Mouse (Mus musculus): ENCODE measurements at regions not wholly inside any gene's neighbourhood (a gene's known extent, or its start where the extent isn't known, plus 50 kb on each side); places are given as distances from the start of the nearest gene placed in this dataset.
"Not testable (repeated sequence)": the region's sequence is repeated elsewhere in the genome, so short reads cannot be mapped to it uniquely, and the experiment has no call there.

DNA sequence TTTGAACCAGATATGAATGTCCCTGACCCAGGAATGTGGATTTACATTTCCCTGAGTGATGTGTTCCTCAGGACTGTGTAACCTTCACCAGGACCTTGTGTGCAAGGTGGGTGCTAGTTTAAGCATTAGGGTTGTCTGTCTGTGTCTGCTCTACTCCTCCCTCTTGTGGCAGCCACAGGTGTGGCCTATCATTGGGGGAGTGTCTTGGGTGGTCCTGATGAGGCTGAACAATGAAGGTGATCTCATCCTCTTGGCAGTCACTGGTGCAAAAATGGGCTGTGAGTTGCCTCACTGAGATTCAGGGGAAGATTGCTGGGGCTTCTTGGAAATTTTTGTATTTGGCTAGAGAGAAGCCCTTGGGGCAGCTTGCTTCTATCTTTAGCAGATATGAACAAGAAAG lies 179.4 kb upstream of the Ube2e1 start:
- DNase-seq (ENCODE audit: low read depth, low spot score) = no peak

DNA sequence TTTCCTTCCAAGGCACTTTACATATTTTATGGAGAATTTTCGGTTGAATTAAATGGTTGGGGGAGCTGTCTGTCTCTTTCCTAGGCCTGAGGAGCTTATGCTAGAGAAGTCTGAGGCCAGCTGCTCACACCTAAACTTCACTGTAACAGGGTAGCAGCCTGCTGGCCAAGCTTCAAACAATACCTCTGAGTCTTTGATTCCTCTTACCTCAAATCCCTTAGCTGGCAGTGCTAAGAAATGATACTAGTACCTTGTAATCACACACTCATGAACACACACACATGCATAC lies 176.6 kb upstream of the Ube2e1 start:
- no peak for DNase-seq (ENCODE audit: low read depth, low spot score)

GRCm38 (mm10) chr14:18507582-18508358 lies 176.1 kb upstream of the Ube2e1 start:
- no peak for DNase-seq (ENCODE audit: low read depth, low spot score)

GRCm38 (mm10) chr14:18506168-18506567 lies 174.5 kb upstream of the Ube2e1 start:
- DNase-seq (ENCODE audit: low read depth, low spot score) = peak; percentile 8

DNA sequence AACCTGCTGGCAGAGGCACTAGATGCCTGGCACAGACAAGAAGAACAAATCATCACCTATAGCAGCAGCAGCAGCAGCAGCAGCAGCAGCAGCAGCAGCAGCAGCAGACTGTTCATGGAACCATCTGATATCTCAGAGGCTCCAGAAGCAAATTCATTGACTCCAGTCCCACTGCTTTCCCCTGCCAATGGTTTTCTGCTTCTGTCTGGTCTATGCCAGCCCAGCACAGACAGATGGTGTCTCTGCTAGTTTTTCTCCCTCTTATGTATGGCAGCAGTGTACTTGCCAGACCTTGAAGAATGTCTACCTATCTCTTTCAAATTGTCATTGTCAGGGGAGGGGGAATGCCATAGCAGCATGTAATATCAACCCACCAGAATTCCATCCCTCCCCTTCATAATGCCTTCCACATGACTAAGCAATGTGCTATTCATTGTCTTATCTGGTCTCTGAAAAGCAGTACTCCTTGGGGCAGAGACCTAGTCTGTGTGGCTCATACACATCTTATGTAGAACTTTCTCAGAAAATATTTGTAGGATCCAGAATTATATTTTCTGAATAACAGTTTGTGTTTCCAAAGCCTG lies 168.7 kb upstream of the Ube2e1 start:
- no peak for DNase-seq (ENCODE audit: low read depth, low spot score)

GRCm38 (mm10) chr14:18494048-18494447 lies 162.4 kb upstream of the Ube2e1 start:
- DNase-seq (ENCODE audit: low read depth, low spot score) = no peak

DNA sequence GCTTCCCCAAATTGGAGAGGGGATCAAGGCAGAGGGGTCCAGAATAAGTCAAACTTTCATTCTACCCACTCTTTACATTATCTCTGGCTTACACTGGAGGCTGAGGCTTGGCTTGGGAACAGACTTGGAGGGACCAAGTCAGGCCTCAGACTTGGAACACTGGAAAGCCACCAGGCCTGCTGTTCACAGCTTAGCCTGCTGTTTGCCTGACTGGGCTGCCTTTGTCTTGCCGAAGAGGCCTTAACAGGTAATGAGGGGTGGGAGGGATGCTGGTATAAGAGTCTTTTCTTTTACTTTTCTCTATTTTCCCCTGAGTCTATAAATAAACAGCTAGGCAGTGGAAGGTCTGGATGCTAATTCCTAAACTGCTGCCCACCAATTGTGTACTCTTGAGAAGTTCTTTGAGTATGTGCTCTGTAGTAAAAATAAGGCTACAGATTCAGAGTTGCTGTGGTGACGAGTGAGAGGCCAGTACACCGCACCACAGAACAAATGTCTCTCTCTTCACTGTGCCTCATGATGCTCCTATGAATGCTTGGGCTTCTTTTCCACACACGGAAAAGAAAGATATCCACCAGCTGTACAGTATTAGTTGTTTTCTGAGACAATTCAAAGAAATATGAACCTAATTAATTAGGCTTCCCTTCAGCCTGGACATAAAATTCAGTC lies 154.6 kb upstream of the Ube2e1 start:
- no peak for DNase-seq (ENCODE audit: low read depth, low spot score)

- DNase-seq (ENCODE audit: low read depth, low spot score) = no peak
Observed at GRCm38 (mm10) chr14:18485526-18485925, 153.9 kb upstream of the Ube2e1 start.

GRCm38 (mm10) chr14:18476795-18477320 lies 145.2 kb upstream of the Ube2e1 start:
- DNase-seq (ENCODE audit: low read depth, low spot score) = no peak

DNA sequence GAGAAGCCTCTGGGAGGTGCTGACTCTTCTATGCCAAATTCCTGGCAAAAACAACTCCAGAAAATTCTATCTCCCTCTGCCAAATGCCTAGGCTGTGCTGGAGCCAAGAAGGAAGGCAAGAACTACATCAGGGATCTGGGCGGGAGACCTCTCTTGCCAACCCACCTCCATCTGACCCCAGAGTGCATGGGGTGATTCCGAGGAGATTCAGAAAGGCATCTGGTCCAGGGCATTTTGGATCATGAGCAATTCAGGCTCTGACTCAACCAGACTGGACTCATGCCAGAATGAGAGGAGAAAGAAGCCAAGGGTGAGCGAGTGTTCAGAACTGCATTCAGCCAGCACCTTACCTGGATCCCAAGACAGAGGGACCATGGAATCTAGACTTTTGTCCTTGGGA lies 137.0 kb upstream of the Ube2e1 start:
- no peak for DNase-seq (ENCODE audit: low read depth, low spot score)

DNA sequence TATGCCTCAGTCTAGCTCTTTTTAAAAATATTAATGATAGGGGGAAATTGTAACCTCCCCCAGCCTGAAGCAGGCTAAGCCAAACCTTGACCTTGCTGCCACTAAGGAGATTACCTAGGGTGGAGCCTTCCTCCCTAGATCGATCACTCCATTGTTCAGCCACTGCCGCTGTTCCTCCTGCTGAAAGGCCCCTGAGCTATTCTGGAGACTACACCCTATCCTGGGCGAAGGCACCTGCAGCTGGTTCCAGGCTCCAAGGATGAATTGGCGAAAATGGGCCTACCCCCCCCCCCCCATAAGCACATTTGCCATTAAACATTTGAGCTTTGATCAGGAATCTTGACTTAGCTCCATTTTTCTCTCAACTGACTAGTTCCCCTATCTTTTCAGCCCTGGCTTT lies 135.2 kb upstream of the Ube2e1 start:
- DNase-seq (ENCODE audit: low read depth, low spot score) = not testable (repeated sequence)

DNA sequence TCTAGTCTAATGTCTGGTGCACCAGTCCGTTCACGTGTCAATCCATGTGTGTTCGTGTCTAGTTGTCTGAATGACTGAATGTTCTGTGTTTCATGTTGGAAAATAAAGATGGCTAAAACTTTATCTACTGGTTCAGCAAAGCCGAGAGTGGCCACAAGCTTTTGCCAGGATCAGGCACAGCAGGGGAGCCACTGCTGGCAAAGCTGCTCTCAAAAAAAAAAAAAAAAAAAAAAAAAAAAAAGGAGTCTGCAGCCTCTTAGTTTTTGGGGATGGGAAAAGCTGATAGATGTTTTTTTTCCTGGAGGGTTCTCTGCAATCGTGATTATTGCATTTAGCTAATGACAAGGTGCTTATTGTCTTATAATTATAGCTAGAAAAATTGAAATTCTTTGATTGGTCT lies 132.5 kb upstream of the Ube2e1 start:
- DNase-seq (ENCODE audit: low read depth, low spot score) = not testable (repeated sequence)

DNA sequence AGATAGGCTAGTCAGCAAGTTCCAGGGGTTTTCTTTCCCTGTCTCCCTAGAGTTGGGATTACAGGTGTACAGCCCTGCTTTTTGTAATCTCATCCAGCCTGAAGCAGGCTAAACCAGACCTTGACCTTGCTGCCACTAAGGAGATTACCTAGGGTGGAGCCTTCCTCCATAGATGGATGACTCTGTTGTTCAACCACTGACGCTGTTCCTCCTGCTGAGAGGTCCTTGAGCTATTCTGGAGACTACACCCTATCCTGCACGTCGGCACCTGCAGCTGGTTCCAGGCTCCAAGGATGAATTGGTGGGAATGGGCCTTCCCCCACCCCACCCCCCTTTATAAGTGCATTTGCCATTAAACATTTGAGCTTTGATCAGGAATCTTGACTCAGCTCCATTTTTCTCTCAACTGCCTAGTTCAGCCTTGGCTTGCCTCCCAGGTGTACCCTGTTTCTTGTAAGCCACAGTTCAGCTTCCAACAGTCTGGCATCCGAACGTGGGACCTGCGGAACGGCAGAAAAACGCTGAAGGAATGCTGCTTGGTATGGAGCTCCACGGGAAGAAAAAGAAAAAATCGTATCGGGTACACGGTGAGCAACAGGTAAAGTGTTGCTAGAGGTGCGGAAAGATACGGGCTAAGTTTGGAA lies 131.7 kb upstream of the Ube2e1 start:
- peak; percentile 22 for DNase-seq (ENCODE audit: low read depth, low spot score)

DNA sequence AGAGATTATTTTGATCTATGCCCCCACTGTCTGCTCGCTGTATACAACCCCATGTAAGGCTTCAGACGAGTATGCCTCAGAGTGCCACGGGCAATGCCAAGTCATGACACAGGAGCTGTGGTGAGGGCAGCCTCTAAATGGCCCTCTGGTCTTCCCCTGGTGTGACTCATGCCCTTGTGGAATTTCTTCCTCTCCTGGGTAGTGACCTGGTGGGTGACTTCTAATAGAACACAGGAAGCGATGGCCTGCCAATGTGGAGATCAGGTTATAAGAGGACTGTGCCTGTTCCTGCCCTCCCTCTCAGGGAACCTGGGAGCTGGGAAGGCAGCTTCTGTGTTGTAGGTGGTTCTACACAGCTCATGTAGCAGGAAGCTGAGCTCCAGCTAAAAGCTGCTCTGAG lies 130.7 kb upstream of the Ube2e1 start:
- DNase-seq (ENCODE audit: low read depth, low spot score) = no peak

DNA sequence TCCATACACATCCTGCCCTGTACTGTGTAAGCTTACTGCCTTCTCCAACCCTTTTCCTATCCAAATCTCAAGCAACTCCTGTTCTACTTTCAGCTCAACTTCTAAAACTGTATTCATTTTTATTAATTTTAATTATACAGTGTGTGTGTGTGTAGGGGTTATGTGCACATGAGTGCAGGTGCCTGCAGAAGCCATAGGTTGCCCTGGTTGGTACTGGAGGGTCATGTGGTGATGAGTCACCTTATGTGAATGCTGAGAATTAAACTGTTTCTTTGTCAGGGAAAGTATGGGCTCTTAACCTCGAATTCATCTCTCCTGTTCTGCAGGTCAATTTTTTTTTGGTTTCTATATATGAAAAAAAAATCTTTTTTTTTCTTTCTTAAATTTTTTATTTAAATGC lies 117.0 kb upstream of the Ube2e1 start:
- no peak for DNase-seq (ENCODE audit: low read depth, low spot score)

- no peak for DNase-seq (ENCODE audit: low read depth, low spot score)
Observed at GRCm38 (mm10) chr14:18444492-18444891, 112.8 kb upstream of the Ube2e1 start.

DNA sequence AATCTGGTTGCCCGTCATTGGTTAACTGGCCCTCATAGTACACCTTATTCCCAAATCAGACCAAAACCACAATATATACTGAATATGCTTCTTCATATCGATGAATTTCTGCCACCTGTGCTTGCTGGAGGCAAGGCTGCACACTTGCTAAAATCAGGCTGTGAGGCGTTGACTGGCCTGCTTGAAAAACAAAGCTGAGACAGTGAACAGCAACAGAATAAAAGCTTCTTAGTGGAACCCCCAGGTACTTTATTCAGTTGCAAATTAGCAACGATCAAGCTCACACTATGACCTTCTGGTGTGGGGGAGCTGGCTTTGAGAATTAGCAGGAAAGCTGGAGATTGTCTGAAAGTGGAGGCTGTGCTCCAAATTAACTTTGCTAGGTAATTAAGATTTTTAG lies 97.3 kb upstream of the Ube2e1 start:
- not testable (repeated sequence) for DNase-seq (ENCODE audit: low read depth, low spot score)

DNA sequence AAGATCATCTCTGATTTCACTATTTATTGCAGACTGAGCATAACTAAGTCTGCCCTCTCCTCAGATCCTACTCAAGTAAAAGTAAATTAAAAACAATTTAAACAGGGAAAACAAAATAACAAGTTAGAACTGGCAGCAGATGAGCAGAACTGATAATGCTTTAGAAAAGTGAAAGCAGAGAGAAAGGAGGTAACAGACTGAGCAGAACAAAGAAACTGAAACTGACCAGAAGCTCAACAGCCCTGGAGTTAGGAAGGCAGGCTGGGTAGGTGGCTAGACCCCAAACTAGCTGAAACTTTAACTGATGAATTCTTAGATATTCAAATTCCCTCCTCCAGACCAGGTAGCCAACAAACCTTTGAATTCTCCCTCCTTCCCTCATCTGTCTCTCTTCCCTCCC lies 94.2 kb upstream of the Ube2e1 start:
- no peak for DNase-seq (ENCODE audit: low read depth, low spot score)

DNA sequence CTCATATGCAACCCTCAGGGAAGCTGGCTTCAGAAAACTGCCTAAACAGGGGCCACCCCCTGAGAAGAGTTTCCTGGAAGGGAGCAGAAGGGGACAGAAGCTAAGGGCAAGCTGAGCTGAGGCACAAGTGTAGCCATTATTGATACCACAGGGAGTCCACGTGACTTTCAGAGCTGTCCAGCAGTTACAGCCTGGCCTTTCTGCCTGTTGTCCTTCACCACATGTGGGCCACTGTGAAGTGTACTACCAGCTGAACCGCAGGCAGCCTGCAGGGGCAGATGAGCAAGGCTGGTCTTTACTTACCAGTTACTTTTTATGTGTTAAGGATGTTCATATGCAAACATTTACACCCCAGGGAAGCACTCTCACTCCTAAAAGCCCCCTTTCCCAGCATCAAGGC lies 85.2 kb upstream of the Ube2e1 start:
- no peak for DNase-seq (ENCODE audit: low read depth, low spot score)

DNA sequence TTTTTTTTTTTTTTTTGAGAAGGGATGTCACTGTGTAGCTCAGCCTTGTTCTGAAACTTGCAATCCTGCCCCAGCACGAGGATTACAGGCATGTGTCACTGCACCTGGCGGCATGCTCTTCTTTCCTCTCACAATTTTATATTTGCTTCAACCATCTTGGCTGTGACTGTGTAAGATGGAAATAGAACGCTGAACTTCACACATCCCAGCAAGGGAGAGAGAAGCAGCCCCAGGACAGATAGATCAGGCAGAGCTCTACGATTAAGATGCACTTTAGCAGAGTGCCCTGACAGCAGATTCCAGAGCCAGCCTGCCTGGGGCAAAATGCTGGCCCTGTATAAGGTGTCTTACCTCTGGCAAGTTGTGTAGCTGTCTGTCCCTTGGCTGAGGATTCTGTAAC lies 84.7 kb upstream of the Ube2e1 start:
- no peak for DNase-seq (ENCODE audit: low read depth, low spot score)

DNA sequence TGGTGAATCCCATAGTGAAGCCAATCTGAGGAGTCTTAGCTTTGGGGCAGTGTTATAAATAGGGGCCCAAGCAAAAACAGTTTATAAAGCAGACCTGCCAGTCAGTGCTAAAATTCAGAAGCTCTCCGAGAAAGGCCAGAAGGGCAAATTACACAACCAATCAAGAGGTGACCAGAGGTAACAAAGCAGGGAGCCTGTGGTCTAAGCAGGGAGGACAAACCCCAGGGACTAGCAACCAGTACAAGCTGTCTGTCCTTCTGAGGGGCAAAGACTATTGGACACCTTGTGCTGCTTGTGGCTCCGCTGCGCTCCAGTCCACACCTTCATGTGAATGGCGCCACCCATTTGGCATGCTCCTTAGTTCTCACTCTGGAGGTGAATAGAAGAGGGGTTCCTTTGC lies 67.3 kb upstream of the Ube2e1 start:
- DNase-seq (ENCODE audit: low read depth, low spot score) = no peak

DNA sequence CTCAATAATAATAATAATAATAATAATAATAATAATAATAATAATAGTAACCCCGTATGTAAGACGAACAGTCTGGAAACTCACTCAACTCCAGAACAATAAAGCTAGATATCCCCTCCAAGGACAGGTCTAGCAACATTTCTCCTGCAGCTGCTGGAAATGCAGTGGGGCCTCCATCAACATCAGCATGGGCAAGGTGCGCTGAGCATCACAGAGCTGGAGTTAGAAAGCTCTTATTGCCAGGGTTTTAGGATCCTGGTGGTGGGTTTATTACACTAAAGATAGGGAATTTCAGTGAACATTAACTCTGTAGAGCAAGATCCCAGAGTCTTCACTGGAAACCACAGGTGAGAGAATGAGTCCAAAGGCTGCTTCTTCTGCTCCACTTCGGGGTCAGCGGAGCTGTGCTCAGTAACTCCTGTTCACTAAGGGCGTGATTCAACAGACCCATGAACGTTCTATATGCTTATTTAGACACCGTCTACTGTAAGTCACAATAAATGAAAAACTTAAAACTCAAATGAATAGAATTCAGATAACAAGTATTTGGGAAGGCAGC lies 64.6 kb upstream of the Ube2e1 start:
- DNase-seq (ENCODE audit: low read depth, low spot score) = no peak
